Mouse (Mus musculus): Measurements from ENCODE around the gene Pcdh15.

GRCm38 (mm10) chr10:74305439-74306158 lies 1206.5 kb downstream of the Pcdh15 start:
- TF ChIP-seq CTCF (IDR thresholded peaks at IDR 0.05; ENCODE audit: borderline replicate concordance, insufficient read depth, low read depth, low read length) (no peak), POLR2A (IDR thresholded peaks at IDR 0.05; ENCODE audit: borderline replicate concordance, insufficient read depth, low read length) (no peak)

Data from cerebellum, adult 2 months (tissue).